Mouse (Mus musculus) thymus, adult 2 months (tissue): ENCODE results near the gene Hmg20b. TPM values are rescaled to one million over a fixed set of nuclear protein-coding genes. Genes with fewer than 3 reads are reported as not detected.
A peak's percentile ranks its signal among the peaks of the same experiment; 100 is the strongest.

Source experiments
- DNase-seq: peaks from one replicate; pipeline ENCODE4 v3.0.0; 2021
- H3K27ac ChIP-seq: fragments of 200-500 bp; 2 replicates; pipeline ENCODE4 v1.5.1; 2012; ENCODE audit warnings: low read length, control low read depth; ENCODE audit not compliant: control insufficient read depth, insufficient read depth
- H3K27me3 ChIP-seq: fragments of 200-500 bp; 2 replicates; pipeline ENCODE4 v1.6.1; 2012; ENCODE audit warnings: mild to moderate bottlenecking, low read length, moderate library complexity, mixed read lengths; ENCODE audit not compliant: control insufficient read depth, insufficient read depth
- H3K36me3 ChIP-seq: fragments of 200-500 bp; 2 replicates; pipeline ENCODE4 v1.6.1; 2012; ENCODE audit warnings: mild to moderate bottlenecking, low read length, moderate library complexity; ENCODE audit not compliant: control insufficient read depth, insufficient read depth
- H3K4me1 ChIP-seq: fragments of 200-500 bp; replicated peaks from 2 replicates; pipeline ENCODE4 v1.6.1; 2012; ENCODE audit warnings: low read length; ENCODE audit not compliant: control insufficient read depth, insufficient read depth
- H3K4me3 ChIP-seq: fragments of 200-500 bp; 2 replicates; pipeline ENCODE4 v1.5.1; 2012; ENCODE audit warnings: mild to moderate bottlenecking, low read length, control low read depth, moderate library complexity; ENCODE audit not compliant: control insufficient read depth, insufficient read depth
- CTCF ChIP-seq: fragments of 200-500 bp; IDR thresholded peaks from 2 replicates; pipeline ENCODE4 v1.5.1; 2012; ENCODE audit warnings: mild to moderate bottlenecking, control low read depth, low read length, moderate library complexity, borderline replicate concordance; ENCODE audit not compliant: control insufficient read depth, poor library complexity, insufficient read depth; ENCODE audit errors: extremely low read depth
- POLR2A ChIP-seq: fragments of 200-500 bp; IDR thresholded peaks from 2 replicates; pipeline ENCODE4 v1.6.1; 2012; ENCODE audit warnings: mild to moderate bottlenecking, low read length, control low read depth, moderate library complexity; ENCODE audit not compliant: control insufficient read depth, poor library complexity, insufficient read depth; ENCODE audit errors: extremely low read depth
- WGBS: fragments of 180-500 bp; shearing (Covaris S2); methylation state at CpG from one replicate; pipeline ENCODE4 v1.1.7; 2018; 5-methylcytosine and 5-hydroxymethylcytosine counted together
- polyA plus RNA-seq: library from polyadenylated mRNA; depleted of rRNA; stranded (reverse); fragments of >200 nt; gene quantifications from 2 replicates; pipeline ENCODE4 v1.2.3, GENCODE M21; 2012

The Hmg20b gene
- polyA plus RNA-seq, 1 experiment: 199 TPM

GRCm38 (mm10) chr10:81355533-81355932 is 5.3 kb upstream of the Hmg20b start:
- DNase-seq: no peak
- 90% methylated on average over 4 of the region's 4 CpGs for WGBS
- Histone ChIP-seq H3K4me1 (peaks cover 41% of the 10 kb centered on the region), H3K27me3 (no peaks in the 10 kb centered on the region), H3K4me3 (no peak overlapping the region), H3K36me3 (no peaks in the 10 kb centered on the region), H3K27ac (no peak overlapping the region)
- TF ChIP-seq CTCF: no peak

DNA sequence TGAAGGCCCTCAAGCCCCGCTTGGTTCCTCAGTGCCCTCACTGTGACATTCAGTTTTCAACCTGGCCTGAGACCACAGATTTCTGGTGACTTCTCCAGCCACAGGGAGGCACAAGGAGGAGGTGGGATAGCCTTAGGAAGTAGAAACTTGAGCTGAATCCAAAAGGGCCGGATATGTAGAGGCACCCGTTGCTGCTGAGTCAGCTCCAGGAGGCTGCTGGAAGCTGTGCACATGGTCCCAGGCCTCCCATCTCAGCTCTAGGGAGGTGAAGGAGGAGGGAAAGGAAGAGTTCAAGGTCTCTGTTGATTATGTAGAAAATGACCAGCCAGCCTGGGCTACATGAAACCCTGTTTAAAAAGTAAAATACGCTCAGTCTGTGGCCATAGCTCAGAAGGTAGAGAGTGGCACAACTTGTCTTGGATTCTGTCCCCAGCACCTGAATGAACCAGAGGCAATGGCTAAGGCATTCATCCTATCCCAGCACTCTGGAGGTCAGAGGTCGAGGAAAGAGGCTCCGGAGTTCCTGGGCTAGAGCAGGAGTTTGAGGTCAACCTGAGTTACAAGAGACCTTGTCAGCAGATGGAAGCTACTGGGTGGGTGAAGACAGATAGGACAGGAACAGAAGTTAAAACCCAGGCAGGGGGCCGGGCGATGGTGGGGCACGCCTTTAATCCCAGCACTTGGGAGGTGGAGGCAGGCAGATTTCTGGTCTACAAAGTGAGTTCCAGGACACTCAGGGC is 4.6 kb upstream of the Hmg20b start:
- WGBS: 92% methylated on average over 9 of the region's 9 CpGs
- H3K4me3 ChIP-seq: no peak overlapping the region
- peaks cover 41% of the 10 kb centered on the region for H3K4me1 ChIP-seq
- no peaks in the 10 kb centered on the region for H3K27me3 ChIP-seq
- no peak for TF ChIP-seq CTCF
- no peak for TF ChIP-seq POLR2A
- no peaks in the 10 kb centered on the region for H3K36me3 ChIP-seq
- no peak overlapping the region for H3K27ac ChIP-seq
- DNase-seq: no peak

DNA sequence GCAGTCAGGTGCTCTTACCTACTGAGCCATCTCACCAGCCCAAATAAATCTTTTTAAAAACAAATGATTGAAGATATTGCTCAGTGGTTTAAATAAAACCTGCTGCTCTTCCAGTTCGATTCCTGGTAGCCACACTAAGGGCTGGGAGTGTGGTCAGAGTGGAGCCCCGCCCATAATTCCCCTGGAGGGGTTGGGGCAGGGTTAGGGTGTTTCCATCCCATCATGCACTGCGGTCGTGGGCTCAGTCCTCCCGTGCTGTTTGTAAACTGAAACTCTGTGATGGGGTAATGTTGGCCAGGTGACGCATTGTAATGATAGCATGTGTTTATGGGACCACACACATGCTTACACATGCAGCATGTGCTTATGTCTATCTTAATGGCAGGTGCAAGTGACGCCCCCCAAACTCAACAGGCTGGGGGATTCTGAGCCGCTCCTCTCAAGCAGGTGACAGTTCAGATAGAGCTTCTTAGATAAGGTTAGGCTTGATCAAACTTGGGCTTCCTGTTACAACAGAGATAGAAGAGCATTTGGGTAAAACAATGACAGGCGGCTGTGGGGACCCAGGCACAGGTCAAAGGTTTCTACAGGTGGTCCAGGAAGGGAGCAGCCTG is 1.5 kb upstream of the Hmg20b start:
- H3K4me3 ChIP-seq: peak overlapping the region; percentile 14; the same call in 1 of the 2 replicates

DNA sequence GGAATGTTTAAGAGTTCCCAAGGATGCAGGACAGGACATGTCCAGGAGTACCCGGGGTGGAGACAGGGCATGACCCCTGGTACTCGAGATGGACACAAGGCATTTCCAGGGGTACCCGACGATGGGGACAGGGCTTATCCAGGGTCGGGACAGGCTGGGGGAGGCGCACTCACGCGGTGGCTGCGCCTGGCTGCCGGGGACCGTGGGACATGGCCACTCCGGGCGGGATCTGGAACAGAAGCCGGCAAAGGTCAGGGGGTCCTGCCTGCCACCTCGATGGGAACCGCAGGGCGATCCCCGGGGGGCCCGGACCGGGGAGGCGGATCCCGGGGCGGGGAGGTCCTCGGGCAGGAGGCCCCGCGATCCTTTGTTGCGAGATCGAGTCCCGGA is 324 bp downstream of the Hmg20b start:
- Histone ChIP-seq H3K27ac (no peak overlapping the region), H3K27me3 (no peaks in the 10 kb centered on the region), H3K4me3 (peak overlapping the region; percentile 60), H3K4me1 (peaks cover 31% of the 10 kb centered on the region), H3K36me3 (no peaks in the 10 kb centered on the region)
- no peak for DNase-seq
- TF ChIP-seq CTCF (no peak), POLR2A (no peak)
- WGBS: under 1% methylated on average over 29 of the region's 29 CpGs

More for the DNA sequence above, 1.5 kb upstream of the Hmg20b start:
- TF ChIP-seq POLR2A (no peak), CTCF (no peak)
- H3K27ac ChIP-seq: peak overlapping the region; percentile 84
- no peaks in the 10 kb centered on the region for H3K27me3 ChIP-seq
- DNase-seq: peak; percentile 76
- peaks cover 36% of the 10 kb centered on the region for H3K4me1 ChIP-seq
- WGBS: 8% methylated on average over 9 of the region's 9 CpGs
- H3K36me3 ChIP-seq: no peaks in the 10 kb centered on the region

DNA sequence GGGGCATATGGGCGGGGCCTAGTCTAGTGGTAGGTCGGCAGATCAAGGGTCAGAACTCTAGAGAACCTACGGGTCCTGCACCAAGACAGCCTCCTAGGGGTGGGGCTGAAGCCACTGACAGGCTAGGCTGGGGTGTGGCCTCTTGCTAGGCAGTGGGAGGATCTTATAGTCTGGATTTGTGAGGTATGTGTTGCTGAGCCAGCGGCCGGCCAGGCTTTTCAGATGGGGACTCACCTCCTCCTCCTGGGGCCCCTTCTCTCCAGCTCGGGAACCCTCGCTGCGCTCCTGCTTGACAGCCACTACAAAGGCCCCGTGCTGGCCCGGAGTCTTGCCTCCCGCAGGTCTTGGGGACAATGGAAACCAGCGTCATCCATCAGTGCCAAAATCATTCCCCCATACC is 1.1 kb downstream of the Hmg20b start:
- peaks cover 31% of the 10 kb centered on the region for H3K4me1 ChIP-seq
- no peak for TF ChIP-seq POLR2A
- no peak for TF ChIP-seq CTCF
- no peak for DNase-seq
- peak overlapping the region; percentile 60 for H3K4me3 ChIP-seq
- H3K36me3 ChIP-seq: no peaks in the 10 kb centered on the region
- no peaks in the 10 kb centered on the region for H3K27me3 ChIP-seq
- 23% methylated on average over 12 of the region's 12 CpGs for WGBS
- no peak overlapping the region for H3K27ac ChIP-seq

- DNase-seq: no peak
- peaks cover 25% of the 10 kb centered on the region for H3K4me1 ChIP-seq
- H3K4me3 ChIP-seq: no peak overlapping the region
- H3K36me3 ChIP-seq: no peaks in the 10 kb centered on the region
- TF ChIP-seq CTCF (0 out of 2 replicates have a peak, but pooled peaks have one; percentile 30), POLR2A (no peak)
- peaks cover 11% of the 10 kb centered on the region for H3K27me3 ChIP-seq
- no peak overlapping the region for H3K27ac ChIP-seq
- WGBS: 24% methylated on average over 55 of the region's 55 CpGs
These were observed 3.7 kb downstream of the Hmg20b start for GRCm38 (mm10) chr10:81346453-81347067.
